Mouse (Mus musculus): ENCODE measurements around the gene Olfr9. TPM values are rescaled to one million over a fixed set of nuclear protein-coding genes. Genes with fewer than 3 reads are reported as not detected.

Gene Olfr9
- polyA plus RNA-seq, 1 experiment = not detected

- H3K36me3 ChIP-seq (ENCODE audit: control insufficient read depth) = no peaks in the 10 kb centered on the region
- peaks cover 5% of the 10 kb centered on the region; the same call in 1 of the 2 replicates for H3K9me3 ChIP-seq (ENCODE audit: control insufficient read depth, low read length)
- H3K4me1 ChIP-seq (ENCODE audit: control insufficient read depth) = no peaks in the 10 kb centered on the region
- TF ChIP-seq GATA1 (IDR thresholded peaks at IDR 0.05; ENCODE audit: low read length) (no peak), TAL1 (IDR thresholded peaks at IDR 0.05; ENCODE audit: low read length) (no peak)
- no peak within 1 kb of the TSS for H3K4me3 ChIP-seq (replicated peaks)
- no peaks in the 10 kb centered on the region for H3K27me3 ChIP-seq (ENCODE audit: control insufficient read depth)
Observed at GRCm38 (mm10) chr10:129039796-129040195, 50.6 kb downstream of the Olfr9 start, which contains the start of gene Olfr764-ps1. Gene Olfr764-ps1, minus strand, starts transcription at chr10:129039896.

Other genes with a start within 250 kb of the Olfr9 start
- gene Dgka, start 244.6 kb upstream of the Olfr9 start, polyA plus RNA-seq (2012) = 0.02 and 0.03 TPM in 2 replicates
- gene Pym1, start 241.5 kb upstream of the Olfr9 start, polyA plus RNA-seq (2012) = 10.9 and 11.7 TPM in 2 replicates
- 0.01 TPM in 1 of 2 replicates, not detected in the other for gene Mmp19, start 198.5 kb upstream of the Olfr9 start, polyA plus RNA-seq (2012)
- 0.94 and 1.2 TPM in 2 replicates for gene Dnajc14, start 185.4 kb upstream of the Olfr9 start, polyA plus RNA-seq (2012)
- gene Tmem198b, start 185.1 kb upstream of the Olfr9 start, polyA plus RNA-seq (2012) = 0.07 and 0.09 TPM in 2 replicates
- 1.4 and 2.5 TPM in 2 replicates for gene Sarnp, start 172.1 kb upstream of the Olfr9 start, polyA plus RNA-seq (2012)
- gene Ormdl2, start 167.8 kb upstream of the Olfr9 start, polyA plus RNA-seq (2012) = 1.3 and 2.2 TPM in 2 replicates
- gene Gdf11, start 97.7 kb upstream of the Olfr9 start, polyA plus RNA-seq (2012) = not detected in 2 replicates
- 0.04 and 0.21 TPM in 2 replicates for gene Cd63, start 88.4 kb upstream of the Olfr9 start, polyA plus RNA-seq (2012)
- 0.06 and 0.17 TPM in 2 replicates for gene Rdh5, start 66.5 kb upstream of the Olfr9 start, polyA plus RNA-seq (2012)
- gene Bloc1s1, start 65.4 kb upstream of the Olfr9 start, polyA plus RNA-seq (2012) = 16.6 and 25.2 TPM in 2 replicates
- 0.07 TPM in 1 of 2 replicates, not detected in the other for gene Itga7, start 55.6 kb upstream of the Olfr9 start, polyA plus RNA-seq (2012)
- not detected in 2 replicates for gene Mettl7b, start 28.4 kb upstream of the Olfr9 start, polyA plus RNA-seq (2012)
- not detected in 2 replicates for gene Olfr763, start 21.4 kb downstream of the Olfr9 start, polyA plus RNA-seq (2012)
- not detected in 2 replicates for gene Olfr764-ps1, start 50.5 kb downstream of the Olfr9 start, polyA plus RNA-seq (2012)
- gene Olfr765, start 60.6 kb downstream of the Olfr9 start, polyA plus RNA-seq (2012) = not detected in 2 replicates
- gene Olfr766-ps1, start 79.5 kb downstream of the Olfr9 start, polyA plus RNA-seq (2012) = not detected in 2 replicates
- not detected in 2 replicates for gene Olfr767, start 93.5 kb downstream of the Olfr9 start, polyA plus RNA-seq (2012)
- not detected in 2 replicates for gene Olfr768, start 109.9 kb downstream of the Olfr9 start, polyA plus RNA-seq (2012)
- not detected in 2 replicates for gene Olfr769, start 128.4 kb downstream of the Olfr9 start, polyA plus RNA-seq (2012)
- gene Olfr770, start 149.6 kb downstream of the Olfr9 start, polyA plus RNA-seq (2012) = not detected in 2 replicates
- not detected in 2 replicates for gene Olfr771, start 175.3 kb downstream of the Olfr9 start, polyA plus RNA-seq (2012)
- not detected in 2 replicates for gene Olfr772, start 188.5 kb downstream of the Olfr9 start, polyA plus RNA-seq (2012)
- gene Olfr773, start 198.0 kb downstream of the Olfr9 start, polyA plus RNA-seq (2012) = not detected in 2 replicates
- gene Olfr774, start 246.8 kb downstream of the Olfr9 start, polyA plus RNA-seq (2012) = not detected in 2 replicates